Mouse (Mus musculus) embryonic facial prominence, embryonic 14.5 days (tissue): ENCODE measurements around the gene 1700010B08Rik. TPM values are rescaled to one million over a fixed set of nuclear protein-coding genes. Genes with fewer than 3 reads are reported as not detected.
"Not testable (repeated sequence)": the region's sequence is repeated elsewhere in the genome, so short reads cannot be mapped to it uniquely, and the experiment has no call there.

Experiments
- ATAC-seq: fragments of 200-750 bp; cut with Nextera tagmentation; 2 replicates; pipeline ENCODE4 v1.8.0; 2017; ENCODE audit warnings: low read depth, moderate number of reproducible peaks, moderate TSS enrichment
- DNase-seq: peaks from one replicate; pipeline ENCODE4 v3.0.0-alpha.2; 2015; ENCODE audit warnings: low spot score
- H3K27ac ChIP-seq: fragments of 300-500 bp; sonication (generic); replicated peaks from 2 replicates; pipeline ENCODE4 v1.5.1; 2014; ENCODE audit warnings: low read depth, mild to moderate bottlenecking, low read length, moderate library complexity
- H3K27me3 ChIP-seq: fragments of 300-500 bp; sonication (generic); replicated peaks from 2 replicates; pipeline ENCODE4 v1.6.1; 2014; ENCODE audit warnings: low read length; ENCODE audit not compliant: control insufficient read depth, insufficient read depth
- H3K36me3 ChIP-seq: fragments of 300-500 bp; sonication (generic); 2 replicates; pipeline ENCODE4 v1.6.1; 2014; ENCODE audit warnings: low read length, mixed read lengths; ENCODE audit not compliant: control insufficient read depth, insufficient read depth
- H3K4me1 ChIP-seq: fragments of 300-500 bp; sonication (generic); 2 replicates; pipeline ENCODE4 v1.6.1; 2014; ENCODE audit warnings: antibody characterized with exemption, low read length; ENCODE audit not compliant: control insufficient read depth, insufficient read depth
- H3K4me2 ChIP-seq: fragments of 300-500 bp; sonication (generic); 2 replicates; pipeline ENCODE4 v1.6.1; 2014; ENCODE audit warnings: low read depth, mild to moderate bottlenecking, low read length, moderate library complexity, mixed read lengths
- H3K4me3 ChIP-seq: fragments of 300-500 bp; sonication (generic); 2 replicates; pipeline ENCODE4 v1.5.1; 2014; ENCODE audit warnings: low read depth, mild to moderate bottlenecking, low read length
- H3K9ac ChIP-seq: fragments of 300-500 bp; sonication (generic); 2 replicates; pipeline ENCODE4 v1.6.1; 2014; ENCODE audit warnings: low read depth, mild to moderate bottlenecking, low read length, moderate library complexity, mixed read lengths
- H3K9me3 ChIP-seq: fragments of 300-500 bp; sonication (generic); 2 replicates; pipeline ENCODE4 v1.6.1; 2016; ENCODE audit warnings: low read length; ENCODE audit not compliant: control insufficient read depth
- WGBS: fragments of 180-500 bp; shearing (Covaris S2); extraction: QIAGEN DNeasy Blood & Tissue Kit; methylation state at CpG from one replicate; pipeline ENCODE4 v1.1.7; 2014; 5-methylcytosine and 5-hydroxymethylcytosine counted together
- polyA plus RNA-seq: library from polyadenylated mRNA; unstranded; fragments of >200 nt; fragmentation: Nextera tagmentation; extraction: Ambion mirVana; gene quantifications from 2 replicates; pipeline ENCODE4 v1.2.1, GENCODE M21; 2014

Gene 1700010B08Rik
- not detected in 2 replicates for polyA plus RNA-seq

- not testable (repeated sequence) for ATAC-seq, DNase-seq, H3K9ac ChIP-seq, H3K4me3 ChIP-seq, H3K4me1 ChIP-seq, H3K27me3 ChIP-seq, H3K4me2 ChIP-seq, H3K9me3 ChIP-seq, H3K27ac ChIP-seq, H3K36me3 ChIP-seq
- WGBS: 77% methylated on average over 5 of the region's 7 CpGs
These were observed at the start of gene 1700010B08Rik for GRCm38 (mm10) chr2:173719115-173719514. 1700010B08Rik (plus strand) TSS chr2:173719415.

GRCm38 (mm10) chr2:173672328-173672896, 46.8 kb upstream of the 1700010B08Rik start:
- Histone ChIP-seq H3K9ac (no peak overlapping the region), H3K27ac (no peak overlapping the region), H3K27me3 (no peaks in the 10 kb centered on the region), H3K4me1 (no peaks in the 10 kb centered on the region), H3K4me3 (no peak overlapping the region), H3K4me2 (no peak overlapping the region), H3K36me3 (peaks cover 34% of the 10 kb centered on the region), H3K9me3 (no peaks in the 10 kb centered on the region)
- DNase-seq (no peak), ATAC-seq (no peak)
- 78% methylated on average over 2 of the region's 2 CpGs for WGBS

- no peak overlapping the region for H3K4me3 ChIP-seq
- no peak overlapping the region for H3K27ac ChIP-seq
- ATAC-seq: no peak
- DNase-seq: no peak
- no peak overlapping the region for H3K9ac ChIP-seq
- no peaks in the 10 kb centered on the region for H3K4me1 ChIP-seq
- no peak overlapping the region for H3K4me2 ChIP-seq
- H3K9me3 ChIP-seq: no peaks in the 10 kb centered on the region
- 76% methylated on average over 1 of the region's 1 CpGs for WGBS
- H3K36me3 ChIP-seq: peaks cover 24% of the 10 kb centered on the region; the same call in 1 of the 2 replicates
- no peaks in the 10 kb centered on the region for H3K27me3 ChIP-seq
These were observed 45.7 kb upstream of the 1700010B08Rik start for GRCm38 (mm10) chr2:173673469-173673868.

GRCm38 (mm10) chr2:173678593-173678992, 40.6 kb upstream of the 1700010B08Rik start:
- 83% methylated on average over 2 of the region's 2 CpGs for WGBS
- H3K4me2 ChIP-seq: no peak overlapping the region
- ATAC-seq (no peak), DNase-seq (no peak)
- no peaks in the 10 kb centered on the region for H3K9me3 ChIP-seq
- no peaks in the 10 kb centered on the region for H3K27me3 ChIP-seq
- no peak overlapping the region for H3K4me3 ChIP-seq
- H3K4me1 ChIP-seq: no peaks in the 10 kb centered on the region
- no peak overlapping the region for H3K27ac ChIP-seq
- no peak overlapping the region for H3K9ac ChIP-seq
- peaks cover 20% of the 10 kb centered on the region for H3K36me3 ChIP-seq

GRCm38 (mm10) chr2:173679217-173679616, 40.0 kb upstream of the 1700010B08Rik start:
- H3K9ac ChIP-seq: no peak overlapping the region
- H3K4me2 ChIP-seq: no peak overlapping the region
- H3K27me3 ChIP-seq: no peaks in the 10 kb centered on the region
- WGBS: 65% methylated on average over 3 of the region's 3 CpGs
- ATAC-seq (no peak), DNase-seq (no peak)
- no peaks in the 10 kb centered on the region for H3K4me1 ChIP-seq
- H3K4me3 ChIP-seq: no peak overlapping the region
- peaks cover 17% of the 10 kb centered on the region for H3K36me3 ChIP-seq
- H3K9me3 ChIP-seq: no peaks in the 10 kb centered on the region
- H3K27ac ChIP-seq: no peak overlapping the region

GRCm38 (mm10) chr2:173680153-173680552, 39.1 kb upstream of the 1700010B08Rik start:
- Histone ChIP-seq H3K4me3 (no peak overlapping the region), H3K27ac (no peak overlapping the region), H3K9ac (no peak overlapping the region), H3K9me3 (no peaks in the 10 kb centered on the region), H3K4me2 (no peak overlapping the region), H3K27me3 (no peaks in the 10 kb centered on the region), H3K36me3 (peaks cover 12% of the 10 kb centered on the region), H3K4me1 (no peaks in the 10 kb centered on the region)
- 60% methylated on average over 1 of the region's 1 CpGs for WGBS
- DNase-seq: no peak
- no peak for ATAC-seq

- Histone ChIP-seq H3K27ac (no peak overlapping the region), H3K9ac (no peak overlapping the region), H3K4me1 (no peaks in the 10 kb centered on the region), H3K4me3 (no peak overlapping the region), H3K9me3 (no peaks in the 10 kb centered on the region), H3K36me3 (peaks cover 12% of the 10 kb centered on the region), H3K4me2 (no peak overlapping the region), H3K27me3 (no peaks in the 10 kb centered on the region)
- DNase-seq: no peak
- peak; percentile 37; the same call in 1 of the 2 replicates for ATAC-seq
- 65% methylated on average over 10 of the region's 10 CpGs for WGBS
These were observed 36.4 kb upstream of the 1700010B08Rik start for GRCm38 (mm10) chr2:173682773-173683172.

GRCm38 (mm10) chr2:173685781-173686361, 33.3 kb upstream of the 1700010B08Rik start:
- no peaks in the 10 kb centered on the region for H3K27me3 ChIP-seq
- no peak overlapping the region for H3K9ac ChIP-seq
- WGBS: 93% methylated on average over 3 of the region's 3 CpGs
- DNase-seq (no peak), ATAC-seq (no peak)
- no peaks in the 10 kb centered on the region for H3K9me3 ChIP-seq
- no peak overlapping the region for H3K4me2 ChIP-seq
- no peak overlapping the region for H3K27ac ChIP-seq
- no peak overlapping the region for H3K4me3 ChIP-seq
- no peaks in the 10 kb centered on the region for H3K4me1 ChIP-seq
- peaks cover 40% of the 10 kb centered on the region for H3K36me3 ChIP-seq

GRCm38 (mm10) chr2:173687363-173687762, 31.9 kb upstream of the 1700010B08Rik start:
- Histone ChIP-seq H3K27me3 (no peaks in the 10 kb centered on the region), H3K4me2 (no peak overlapping the region), H3K9ac (no peak overlapping the region), H3K36me3 (peaks cover 46% of the 10 kb centered on the region), H3K4me1 (no peaks in the 10 kb centered on the region), H3K9me3 (no peaks in the 10 kb centered on the region), H3K4me3 (no peak overlapping the region), H3K27ac (no peak overlapping the region)
- DNase-seq (no peak), ATAC-seq (no peak)
- 68% methylated on average over 5 of the region's 5 CpGs for WGBS
